Mouse (Mus musculus) myocyte (in vitro differentiated cells): ENCODE data around the gene Armh1.

ENCODE experiments used
- E2F4 ChIP-seq: IDR thresholded peaks from one replicate; pipeline ENCODE4 v1.6.1; 2011; ENCODE audit warnings: mild to moderate bottlenecking, control low read depth, moderate library complexity; ENCODE audit not compliant: insufficient read depth
- MAX ChIP-seq: IDR thresholded peaks from one replicate; pipeline ENCODE4 v1.6.1; 2011; ENCODE audit warnings: low read depth, mild to moderate bottlenecking, control low read depth
- MYOD1 ChIP-seq, 3 experiments: IDR thresholded peaks; one replicate each; pipeline ENCODE4 v1.6.1; 2011; ENCODE audit warnings: control low read depth in 2 of 3, low read depth in 2 of 3, mild to moderate bottlenecking in 2 of 3, moderate library complexity in 1 of 3; ENCODE audit not compliant: insufficient read length in 2 of 3, control insufficient read depth in 1 of 3
- POLR2A ChIP-seq: IDR thresholded peaks from one replicate; pipeline ENCODE4 v1.6.1; 2011; ENCODE audit warnings: low read depth, mild to moderate bottlenecking, control low read depth, moderate library complexity; ENCODE audit not compliant: insufficient read length
- POLR2AphosphoS2 ChIP-seq: IDR thresholded peaks from one replicate; pipeline ENCODE4 v1.6.1; 2011; ENCODE audit warnings: low read depth, control low read depth; ENCODE audit not compliant: insufficient read length
- USF1 ChIP-seq: IDR thresholded peaks from one replicate; pipeline ENCODE4 v1.6.1; 2011; ENCODE audit warnings: low read depth, mild to moderate bottlenecking, control low read depth, moderate library complexity

DNA sequence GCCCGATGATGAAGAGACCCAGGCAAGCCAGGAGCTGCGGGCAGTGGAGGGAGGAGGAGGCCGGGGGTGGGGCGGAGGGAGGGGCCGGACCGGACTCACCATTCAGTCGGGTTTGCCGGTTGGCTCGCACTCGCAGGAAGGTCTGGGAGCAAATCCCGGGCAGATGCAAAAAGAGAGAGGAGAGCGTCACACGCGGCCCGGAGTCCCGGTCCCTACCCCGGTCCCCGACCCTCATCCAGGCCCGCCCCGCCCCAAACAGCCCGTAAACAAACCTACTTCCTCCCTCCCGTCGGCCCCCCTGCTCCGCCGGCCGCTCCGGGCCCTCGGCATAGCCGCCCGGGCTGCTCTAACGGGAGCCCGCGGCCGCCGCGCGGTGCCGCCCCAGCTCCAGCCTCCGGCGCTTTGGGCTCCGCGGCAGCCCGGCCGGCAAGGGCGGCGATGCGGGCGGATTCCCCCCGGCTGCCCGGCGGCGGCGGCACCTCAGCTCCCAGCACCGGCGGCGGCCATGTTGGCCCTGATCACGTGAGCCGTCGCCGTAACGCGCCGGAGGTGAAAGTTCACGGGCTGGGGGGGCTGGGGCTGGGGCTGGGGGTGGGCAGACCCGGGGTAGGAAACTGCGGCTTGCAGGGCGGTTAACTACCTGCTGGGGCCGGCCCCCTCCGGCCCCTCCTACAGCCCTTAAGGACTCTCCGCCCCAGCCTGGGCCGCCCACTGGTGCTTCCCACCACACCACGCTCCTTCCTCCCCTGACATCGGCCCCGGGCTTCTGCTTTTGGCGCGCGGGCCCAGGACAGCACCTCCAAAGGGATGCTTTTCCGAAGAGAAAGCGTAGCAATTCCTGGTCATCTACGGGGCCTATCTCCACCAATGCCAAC, 37.2 kb upstream of the Armh1 start:
- TF ChIP-seq MYOD1 (IDR thresholded peaks at IDR 0.05; ENCODE audit: control insufficient read depth in 1 of 3, insufficient read length in 2 of 3, low read depth in 2 of 3) (peak in 1 of 3 experiments; percentile 19), POLR2A (peak; percentile 70), USF1 (peak; percentile 67), POLR2AphosphoS2 (peak; percentile 50), E2F4 (no peak), MAX (no peak)
